Mouse (Mus musculus) liver, embryonic 13.5 days (tissue): ENCODE measurements at regions not wholly inside any gene's neighbourhood (a gene's known extent, or its start where the extent isn't known, plus 50 kb on each side); places are given as distances from the start of the nearest gene placed in this dataset.

Experiments used
- ATAC-seq: fragments of 200-750 bp; cut with Nextera tagmentation; 2 replicates; pipeline ENCODE4 v1.8.0; 2017; ENCODE audit warnings: low read depth, mild to moderate bottlenecking, moderate number of reproducible peaks, moderate library complexity
- DNase-seq: peaks from one replicate; pipeline ENCODE4 v3.0.0; 2022
- H3K27ac ChIP-seq: fragments of 300-500 bp; sonication (generic); 2 replicates; pipeline ENCODE4 v1.5.1; 2015; ENCODE audit warnings: moderate library complexity, mild to moderate bottlenecking, inconsistent platforms
- H3K27me3 ChIP-seq: fragments of 300-500 bp; sonication (generic); 2 replicates; pipeline ENCODE4 v1.6.1; 2015; ENCODE audit warnings: mild to moderate bottlenecking, inconsistent platforms
- H3K36me3 ChIP-seq: fragments of 300-500 bp; sonication (generic); 2 replicates; pipeline ENCODE4 v1.6.1; 2015; ENCODE audit warnings: mild to moderate bottlenecking, inconsistent platforms
- H3K4me1 ChIP-seq: fragments of 300-500 bp; sonication (generic); replicated peaks from 2 replicates; pipeline ENCODE4 v1.6.1; 2015; ENCODE audit warnings: inconsistent platforms
- H3K4me2 ChIP-seq: fragments of 300-500 bp; sonication (generic); 2 replicates; pipeline ENCODE4 v1.6.1; 2015; ENCODE audit warnings: inconsistent platforms, mild to moderate bottlenecking, moderate library complexity
- H3K4me3 ChIP-seq: fragments of 300-500 bp; sonication (generic); replicated peaks from 2 replicates; pipeline ENCODE4 v1.5.1; 2015; ENCODE audit warnings: mild to moderate bottlenecking, inconsistent platforms
- H3K9ac ChIP-seq: fragments of 300-500 bp; sonication (generic); 2 replicates; pipeline ENCODE4 v1.6.1; 2015; ENCODE audit warnings: mild to moderate bottlenecking, inconsistent platforms
- H3K9me3 ChIP-seq: fragments of 300-500 bp; sonication (generic); replicated peaks from 2 replicates; pipeline ENCODE4 v1.6.1; 2016; ENCODE audit warnings: inconsistent platforms
- WGBS: fragments of 180-500 bp; shearing (Covaris S2); methylation state at CpG from one replicate; pipeline ENCODE4 v1.1.7; 2015; ENCODE audit not compliant: insufficient replicate concordance; 5-methylcytosine and 5-hydroxymethylcytosine counted together

- DNase-seq: no peak
- Histone ChIP-seq H3K4me3 (no peak overlapping the region), H3K4me1 (no peaks in the 10 kb centered on the region), H3K36me3 (no peaks in the 10 kb centered on the region), H3K9ac (no peak overlapping the region), H3K27ac (no peak overlapping the region), H3K27me3 (no peaks in the 10 kb centered on the region), H3K9me3 (no peaks in the 10 kb centered on the region), H3K4me2 (no peak overlapping the region)
- WGBS: 48% methylated on average over 5 of the region's 5 CpGs
- ATAC-seq: no peak
Measured at GRCm38 (mm10) chr12:12882931-12883553, 58.7 kb downstream of the Mycn start.

- no peak overlapping the region for H3K4me2 ChIP-seq
- 57% methylated on average over 2 of the region's 2 CpGs for WGBS
- H3K9me3 ChIP-seq: no peaks in the 10 kb centered on the region
- ATAC-seq (no peak), DNase-seq (no peak)
- no peaks in the 10 kb centered on the region for H3K36me3 ChIP-seq
- no peaks in the 10 kb centered on the region for H3K27me3 ChIP-seq
- H3K27ac ChIP-seq: no peak overlapping the region
- H3K4me3 ChIP-seq: no peak overlapping the region
- no peak overlapping the region for H3K9ac ChIP-seq
- H3K4me1 ChIP-seq: no peaks in the 10 kb centered on the region
Measured at GRCm38 (mm10) chr12:12878031-12878430, 63.7 kb downstream of the Mycn start.

GRCm38 (mm10) chr12:12877539-12877938 is 64.2 kb downstream of the Mycn start:
- 70% methylated on average over 5 of the region's 5 CpGs for WGBS
- DNase-seq: no peak
- no peaks in the 10 kb centered on the region for H3K27me3 ChIP-seq
- no peak for ATAC-seq
- no peak overlapping the region for H3K4me2 ChIP-seq
- no peaks in the 10 kb centered on the region for H3K36me3 ChIP-seq
- H3K9me3 ChIP-seq: no peaks in the 10 kb centered on the region
- no peaks in the 10 kb centered on the region for H3K4me1 ChIP-seq
- no peak overlapping the region for H3K27ac ChIP-seq
- no peak overlapping the region for H3K4me3 ChIP-seq
- no peak overlapping the region for H3K9ac ChIP-seq

- H3K27me3 ChIP-seq: no peaks in the 10 kb centered on the region
- H3K4me3 ChIP-seq: no peak overlapping the region
- H3K36me3 ChIP-seq: no peaks in the 10 kb centered on the region
- DNase-seq (no peak), ATAC-seq (no peak)
- no peak overlapping the region for H3K27ac ChIP-seq
- H3K4me1 ChIP-seq: no peaks in the 10 kb centered on the region
- WGBS: 57% methylated on average over 12 of the region's 12 CpGs
- no peak overlapping the region for H3K4me2 ChIP-seq
- no peaks in the 10 kb centered on the region for H3K9me3 ChIP-seq
- no peak overlapping the region for H3K9ac ChIP-seq
Measured at GRCm38 (mm10) chr12:12875976-12876745, 65.6 kb downstream of the Mycn start.

- WGBS: 81% methylated on average over 11 of the region's 11 CpGs
- Histone ChIP-seq H3K9me3 (no peaks in the 10 kb centered on the region), H3K4me2 (no peak overlapping the region), H3K27ac (no peak overlapping the region), H3K4me3 (no peak overlapping the region), H3K27me3 (no peaks in the 10 kb centered on the region), H3K36me3 (no peaks in the 10 kb centered on the region), H3K9ac (no peak overlapping the region), H3K4me1 (no peaks in the 10 kb centered on the region)
- ATAC-seq: no peak
- DNase-seq: no peak
Measured at GRCm38 (mm10) chr12:12873551-12873950, 68.2 kb downstream of the Mycn start.

- ATAC-seq (no peak), DNase-seq (no peak)
- H3K9me3 ChIP-seq: no peaks in the 10 kb centered on the region
- no peak overlapping the region for H3K4me2 ChIP-seq
- no peaks in the 10 kb centered on the region for H3K4me1 ChIP-seq
- H3K4me3 ChIP-seq: no peak overlapping the region
- WGBS: 53% methylated on average over 4 of the region's 4 CpGs
- H3K36me3 ChIP-seq: no peaks in the 10 kb centered on the region
- H3K27me3 ChIP-seq: no peaks in the 10 kb centered on the region
- H3K27ac ChIP-seq: no peak overlapping the region
- H3K9ac ChIP-seq: no peak overlapping the region
Measured at GRCm38 (mm10) chr12:12872974-12873373, 68.7 kb downstream of the Mycn start.

- Histone ChIP-seq H3K9ac (no peak overlapping the region), H3K36me3 (no peaks in the 10 kb centered on the region), H3K27me3 (no peaks in the 10 kb centered on the region), H3K9me3 (no peaks in the 10 kb centered on the region), H3K4me2 (no peak overlapping the region), H3K4me3 (no peak overlapping the region), H3K27ac (no peak overlapping the region), H3K4me1 (no peaks in the 10 kb centered on the region)
- ATAC-seq: no peak
- DNase-seq: no peak
- 60% methylated on average over 4 of the region's 4 CpGs for WGBS
Measured at GRCm38 (mm10) chr12:12871272-12871671, 70.4 kb downstream of the Mycn start.

GRCm38 (mm10) chr12:12866590-12866989 is 75.1 kb downstream of the Mycn start:
- no peaks in the 10 kb centered on the region for H3K27me3 ChIP-seq
- H3K4me2 ChIP-seq: no peak overlapping the region
- H3K4me1 ChIP-seq: no peaks in the 10 kb centered on the region
- ATAC-seq (no peak), DNase-seq (no peak)
- H3K27ac ChIP-seq: no peak overlapping the region
- WGBS: 70% methylated on average over 10 of the region's 10 CpGs
- no peaks in the 10 kb centered on the region for H3K9me3 ChIP-seq
- H3K9ac ChIP-seq: no peak overlapping the region
- H3K36me3 ChIP-seq: no peaks in the 10 kb centered on the region
- no peak overlapping the region for H3K4me3 ChIP-seq

GRCm38 (mm10) chr12:12850681-12851080 is 91.0 kb downstream of the Mycn start:
- no peaks in the 10 kb centered on the region for H3K9me3 ChIP-seq
- H3K4me3 ChIP-seq: no peak overlapping the region
- ATAC-seq (no peak), DNase-seq (no peak)
- WGBS: 38% methylated on average over 2 of the region's 2 CpGs
- no peak overlapping the region for H3K9ac ChIP-seq
- no peaks in the 10 kb centered on the region for H3K27me3 ChIP-seq
- H3K36me3 ChIP-seq: no peaks in the 10 kb centered on the region
- no peak overlapping the region for H3K4me2 ChIP-seq
- no peak overlapping the region for H3K27ac ChIP-seq
- H3K4me1 ChIP-seq: no peaks in the 10 kb centered on the region

GRCm38 (mm10) chr12:12846716-12847115 is 95.0 kb downstream of the Mycn start:
- ATAC-seq (no peak), DNase-seq (no peak)
- Histone ChIP-seq H3K9me3 (no peaks in the 10 kb centered on the region), H3K4me2 (no peak overlapping the region), H3K9ac (no peak overlapping the region), H3K4me3 (no peak overlapping the region), H3K36me3 (no peaks in the 10 kb centered on the region), H3K27me3 (no peaks in the 10 kb centered on the region), H3K27ac (no peak overlapping the region), H3K4me1 (no peaks in the 10 kb centered on the region)
- 46% methylated on average over 1 of the region's 1 CpGs for WGBS

- no peak for DNase-seq
- WGBS: 54% methylated on average over 17 of the region's 17 CpGs
- no peaks in the 10 kb centered on the region for H3K27me3 ChIP-seq
Measured at GRCm38 (mm10) chr12:12842247-12842957, 99.3 kb downstream of the Mycn start.

More at GRCm38 (mm10) chr12:12842247-12842957, 99.3 kb downstream of the Mycn start:
- Histone ChIP-seq H3K36me3 (no peaks in the 10 kb centered on the region), H3K4me2 (no peak overlapping the region), H3K4me3 (no peak overlapping the region), H3K9ac (no peak overlapping the region), H3K27ac (no peak overlapping the region), H3K9me3 (no peaks in the 10 kb centered on the region), H3K4me1 (peaks cover 4% of the 10 kb centered on the region; the same call in 1 of the 2 replicates)
- ATAC-seq: no peak
